Mouse (Mus musculus) cerebellum, adult 2 months (tissue): Measurements from ENCODE around the gene Pdzd2.

Source experiments
- CTCF ChIP-seq: fragments of 200-500 bp; IDR thresholded peaks from 2 replicates; pipeline ENCODE4 v1.5.1; 2011; ENCODE audit warnings: low read depth, mild to moderate bottlenecking, control low read depth, low read length, moderate library complexity, borderline replicate concordance; ENCODE audit not compliant: insufficient read depth
- POLR2A ChIP-seq: fragments of 200-500 bp; IDR thresholded peaks from 2 replicates; pipeline ENCODE4 v1.6.1; 2011; ENCODE audit warnings: low read length, control low read depth, borderline replicate concordance; ENCODE audit not compliant: insufficient read depth

- TF ChIP-seq POLR2A (no peak), CTCF (no peak)
Observed at GRCm38 (mm10) chr15:12629164-12629563, 110.6 kb downstream of the Pdzd2 start.
